Mouse (Mus musculus): Measurements from ENCODE around the gene Tmc5. TPM values are rescaled to one million over a fixed set of nuclear protein-coding genes. Genes with fewer than 3 reads are reported as not detected.

Gene Tmc5
- polyA plus RNA-seq, 1 experiment from 2014 or later: 0.17 TPM

DNA sequence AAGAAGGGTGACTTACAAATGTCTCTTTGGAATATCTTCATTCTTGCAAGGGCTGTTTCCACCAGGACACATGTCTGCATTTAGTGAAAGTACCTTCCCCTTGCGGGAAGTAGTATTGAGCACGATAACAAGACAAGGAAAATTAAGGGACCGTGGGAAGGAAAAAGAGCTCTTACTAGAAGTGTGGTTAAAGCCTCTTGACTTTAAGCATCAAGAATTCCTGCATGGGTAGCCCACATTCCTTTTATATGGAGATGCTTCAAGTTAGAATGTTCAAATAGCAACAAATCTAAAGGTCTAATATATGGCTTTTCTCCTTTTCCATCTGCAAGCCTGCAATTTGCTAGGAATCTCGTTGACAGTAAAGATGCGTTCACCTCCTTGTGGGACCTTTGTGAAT is 109.4 kb downstream of the Tmc5 start:
- no peak overlapping the region for H3K27ac ChIP-seq (ENCODE audit: low read depth, low read length)
- peaks cover 11% of the 10 kb centered on the region for H3K4me1 ChIP-seq (ENCODE audit: control insufficient read depth, insufficient read depth, low read length)
- no peaks in the 10 kb centered on the region for H3K36me3 ChIP-seq (ENCODE audit: control insufficient read depth, insufficient read depth, low read length)
- DNase-seq (ENCODE audit: low spot score): no peak
- no peak overlapping the region for H3K4me3 ChIP-seq (ENCODE audit: low read depth, low read length)
- no peak overlapping the region for H3K4me2 ChIP-seq (ENCODE audit: low read depth)
- no peaks in the 10 kb centered on the region for H3K27me3 ChIP-seq (ENCODE audit: control insufficient read depth, insufficient read depth, low read length)
- ATAC-seq (ENCODE audit: insufficient read depth, low FRiP score, low TSS enrichment): no peak
- H3K9ac ChIP-seq (ENCODE audit: low read length): no peak overlapping the region
- WGBS: 89% methylated on average over 5 of the region's 5 CpGs
- H3K9me3 ChIP-seq (ENCODE audit: control insufficient read depth, low read length): no peaks in the 10 kb centered on the region

DNA sequence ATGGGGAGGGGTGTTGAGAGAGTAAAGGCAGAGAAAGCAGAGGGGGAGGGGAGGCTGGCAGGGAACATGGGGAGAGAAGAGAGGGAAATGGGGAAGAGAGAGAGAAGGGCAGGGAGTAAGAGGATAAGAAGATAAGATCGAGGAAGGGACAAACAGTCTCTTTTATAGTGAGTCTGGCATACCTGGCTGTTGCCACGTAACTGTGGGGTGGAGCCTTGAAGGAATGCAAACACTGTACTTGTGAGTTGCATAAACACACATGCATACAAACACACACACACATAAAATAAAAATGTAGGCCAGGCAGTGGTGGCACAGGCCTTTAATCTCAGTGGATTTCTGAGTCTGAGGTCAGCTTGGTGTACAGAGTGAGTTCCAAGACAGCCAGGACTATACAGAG is 110.1 kb downstream of the Tmc5 start:
- H3K4me2 ChIP-seq (ENCODE audit: low read depth): no peak overlapping the region
- no peaks in the 10 kb centered on the region for H3K9me3 ChIP-seq (ENCODE audit: control insufficient read depth, low read length)
- peaks cover 11% of the 10 kb centered on the region for H3K4me1 ChIP-seq (ENCODE audit: control insufficient read depth, insufficient read depth, low read length)
- ATAC-seq (ENCODE audit: insufficient read depth, low FRiP score, low TSS enrichment): no peak
- H3K27ac ChIP-seq (ENCODE audit: low read depth, low read length): no peak overlapping the region
- no peak for DNase-seq (ENCODE audit: low spot score)
- H3K27me3 ChIP-seq (ENCODE audit: control insufficient read depth, insufficient read depth, low read length): no peaks in the 10 kb centered on the region
- H3K4me3 ChIP-seq (ENCODE audit: low read depth, low read length): no peak overlapping the region
- 90% methylated on average over 2 of the region's 2 CpGs for WGBS
- no peak overlapping the region for H3K9ac ChIP-seq (ENCODE audit: low read length)
- H3K36me3 ChIP-seq (ENCODE audit: control insufficient read depth, insufficient read depth, low read length): no peaks in the 10 kb centered on the region

DNA sequence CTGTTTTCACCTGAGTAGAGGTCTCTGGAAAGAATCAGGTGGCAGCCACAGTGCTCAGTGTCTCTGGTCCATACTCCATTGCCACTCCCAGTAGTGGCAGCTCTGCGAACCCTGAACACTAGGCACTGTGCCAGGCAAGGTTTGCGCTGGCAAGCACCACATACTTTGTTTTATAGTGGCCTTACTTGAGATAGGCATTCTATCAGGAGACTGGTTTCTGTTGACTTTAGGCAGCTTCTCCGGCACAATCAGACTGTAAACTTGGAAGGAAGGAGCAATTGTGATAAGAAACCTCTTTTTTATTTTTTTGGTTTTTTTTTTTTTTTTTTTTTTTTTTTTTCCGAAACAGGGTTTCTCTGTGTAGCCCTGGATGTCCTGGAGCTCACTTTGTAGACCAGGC is 110.9 kb downstream of the Tmc5 start:
- H3K36me3 ChIP-seq (ENCODE audit: control insufficient read depth, insufficient read depth, low read length): no peaks in the 10 kb centered on the region
- DNase-seq (ENCODE audit: low spot score) (no peak), ATAC-seq (ENCODE audit: insufficient read depth, low FRiP score, low TSS enrichment) (no peak)
- no peaks in the 10 kb centered on the region for H3K9me3 ChIP-seq (ENCODE audit: control insufficient read depth, low read length)
- no peak overlapping the region for H3K27ac ChIP-seq (ENCODE audit: low read depth, low read length)
- no peak overlapping the region for H3K9ac ChIP-seq (ENCODE audit: low read length)
- WGBS: 91% methylated on average over 4 of the region's 4 CpGs
- no peak overlapping the region for H3K4me2 ChIP-seq (ENCODE audit: low read depth)
- H3K4me3 ChIP-seq (ENCODE audit: low read depth, low read length): no peak overlapping the region
- H3K27me3 ChIP-seq (ENCODE audit: control insufficient read depth, insufficient read depth, low read length): no peaks in the 10 kb centered on the region
- H3K4me1 ChIP-seq (ENCODE audit: control insufficient read depth, insufficient read depth, low read length): peaks cover 11% of the 10 kb centered on the region

- no peaks in the 10 kb centered on the region; the same call in 1 of the 2 replicates for H3K36me3 ChIP-seq (ENCODE audit: control insufficient read depth, insufficient read depth, low read length)
- H3K27me3 ChIP-seq (ENCODE audit: control insufficient read depth, insufficient read depth, low read length): no peaks in the 10 kb centered on the region
- H3K4me1 ChIP-seq (ENCODE audit: control insufficient read depth, insufficient read depth, low read length): peaks cover 6% of the 10 kb centered on the region; the same call in 1 of the 2 replicates
- no peak overlapping the region for H3K27ac ChIP-seq (ENCODE audit: low read depth, low read length)
- 72% methylated on average over 5 of the region's 5 CpGs for WGBS
- H3K4me2 ChIP-seq (ENCODE audit: low read depth): no peak overlapping the region
- DNase-seq (ENCODE audit: low spot score): no peak
- no peak overlapping the region for H3K9ac ChIP-seq (ENCODE audit: low read length)
- no peak for ATAC-seq (ENCODE audit: insufficient read depth, low FRiP score, low TSS enrichment)
- no peaks in the 10 kb centered on the region for H3K9me3 ChIP-seq (ENCODE audit: control insufficient read depth, low read length)
- no peak overlapping the region for H3K4me3 ChIP-seq (ENCODE audit: low read depth, low read length)
Observed at GRCm38 (mm10) chr7:118710776-118711175, 113.7 kb downstream of the Tmc5 start.

GRCm38 (mm10) chr7:118712228-118713173 is 115.4 kb downstream of the Tmc5 start, which contains the start of gene Ccp110:
Gene Ccp110 (plus strand): TSS chr7:118712552.
- H3K9ac ChIP-seq (ENCODE audit: low read length): peak within 1 kb of the TSS; percentile 77
- H3K27ac ChIP-seq (ENCODE audit: low read depth, low read length): 0 out of 2 replicates have a peak within 1 kb of the TSS, but pooled peaks have one; percentile 44
- peak; percentile 96 for ATAC-seq (ENCODE audit: insufficient read depth, low FRiP score, low TSS enrichment)
- no peaks in the 10 kb centered on the region for H3K9me3 ChIP-seq (ENCODE audit: control insufficient read depth, low read length)
- peak; percentile 95 for DNase-seq (ENCODE audit: low spot score)
- no peaks in the 10 kb centered on the region for H3K27me3 ChIP-seq (ENCODE audit: control insufficient read depth, insufficient read depth, low read length)
- H3K4me2 ChIP-seq (ENCODE audit: low read depth): peak within 1 kb of the TSS; percentile 63
- H3K4me1 ChIP-seq (ENCODE audit: control insufficient read depth, insufficient read depth, low read length): peaks cover 4% of the 10 kb centered on the region; the same call in 1 of the 2 replicates
- H3K36me3 ChIP-seq (ENCODE audit: control insufficient read depth, insufficient read depth, low read length): no peaks in the 10 kb centered on the region; the same call in 1 of the 2 replicates
- WGBS: under 1% methylated on average over 48 of the region's 48 CpGs
- peak within 1 kb of the TSS; percentile 88 for H3K4me3 ChIP-seq (ENCODE audit: low read depth, low read length)

DNA sequence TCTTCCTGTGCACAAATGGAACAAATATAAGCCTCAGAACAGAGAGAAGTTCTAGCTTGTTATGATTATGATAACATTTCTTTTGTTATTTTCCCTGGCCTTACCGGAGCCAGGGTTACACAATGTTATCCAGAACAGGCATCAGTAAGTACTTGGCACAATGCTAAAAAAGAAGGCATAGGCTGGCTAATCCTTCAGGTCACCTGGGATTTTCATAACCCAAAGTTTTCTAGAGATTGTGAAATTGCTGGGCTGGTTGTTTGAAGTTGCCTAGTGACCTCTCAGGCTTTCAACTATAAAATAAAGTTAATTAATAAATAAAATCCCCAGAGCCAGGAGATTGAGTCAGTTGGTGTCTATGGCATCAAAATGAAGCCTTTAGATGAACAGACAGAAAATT is 117.8 kb downstream of the Tmc5 start:
- Histone ChIP-seq H3K4me3 (ENCODE audit: low read depth, low read length) (no peak overlapping the region), H3K27me3 (ENCODE audit: control insufficient read depth, insufficient read depth, low read length) (no peaks in the 10 kb centered on the region), H3K4me2 (ENCODE audit: low read depth) (no peak overlapping the region), H3K27ac (ENCODE audit: low read depth, low read length) (no peak overlapping the region), H3K9me3 (ENCODE audit: control insufficient read depth, low read length) (no peaks in the 10 kb centered on the region), H3K4me1 (ENCODE audit: control insufficient read depth, insufficient read depth, low read length) (peaks cover 4% of the 10 kb centered on the region; the same call in 1 of the 2 replicates), H3K9ac (ENCODE audit: low read length) (no peak overlapping the region), H3K36me3 (ENCODE audit: control insufficient read depth, insufficient read depth, low read length) (no peaks in the 10 kb centered on the region; the same call in 1 of the 2 replicates)
- 96% methylated on average over 1 of the region's 1 CpGs for WGBS
- ATAC-seq (ENCODE audit: insufficient read depth, low FRiP score, low TSS enrichment) (no peak), DNase-seq (ENCODE audit: low spot score) (no peak)

- no peak overlapping the region for H3K9ac ChIP-seq (ENCODE audit: low read length)
- peaks cover 9% of the 10 kb centered on the region for H3K36me3 ChIP-seq (ENCODE audit: control insufficient read depth, insufficient read depth, low read length)
- no peaks in the 10 kb centered on the region for H3K9me3 ChIP-seq (ENCODE audit: control insufficient read depth, low read length)
- H3K27me3 ChIP-seq (ENCODE audit: control insufficient read depth, insufficient read depth, low read length): no peaks in the 10 kb centered on the region
- H3K4me2 ChIP-seq (ENCODE audit: low read depth): no peak overlapping the region
- DNase-seq (ENCODE audit: low spot score) (no peak), ATAC-seq (ENCODE audit: insufficient read depth, low FRiP score, low TSS enrichment) (no peak)
- no peak overlapping the region for H3K27ac ChIP-seq (ENCODE audit: low read depth, low read length)
- peaks cover 4% of the 10 kb centered on the region; the same call in 1 of the 2 replicates for H3K4me1 ChIP-seq (ENCODE audit: control insufficient read depth, insufficient read depth, low read length)
- 96% methylated on average over 4 of the region's 4 CpGs for WGBS
- no peak overlapping the region for H3K4me3 ChIP-seq (ENCODE audit: low read depth, low read length)
Observed at GRCm38 (mm10) chr7:118718066-118718465, 121.0 kb downstream of the Tmc5 start.

DNA sequence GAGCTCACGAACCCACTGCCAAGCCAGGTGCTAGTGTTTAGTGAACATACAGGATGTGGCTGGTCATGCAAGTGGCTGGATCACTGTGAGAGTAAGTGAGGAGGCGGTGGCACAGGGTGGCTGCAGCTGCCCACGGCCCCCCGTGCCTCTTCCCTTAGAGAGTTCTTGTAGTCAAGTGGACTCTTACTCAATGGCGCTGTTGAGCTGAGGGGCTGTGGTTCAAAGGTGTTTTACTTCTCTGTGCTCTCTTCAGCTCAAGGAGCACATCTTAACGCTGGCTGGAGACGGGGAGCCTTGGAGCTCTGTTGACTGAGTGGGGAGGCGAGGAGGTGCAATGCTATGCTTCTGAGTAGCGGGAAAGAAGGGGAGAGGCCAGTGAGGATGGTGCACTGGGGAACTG is 126.8 kb downstream of the Tmc5 start:
- H3K9ac ChIP-seq (ENCODE audit: low read length): no peak overlapping the region
- ATAC-seq (ENCODE audit: insufficient read depth, low FRiP score, low TSS enrichment): no peak
- H3K36me3 ChIP-seq (ENCODE audit: control insufficient read depth, insufficient read depth, low read length): peaks cover 15% of the 10 kb centered on the region
- no peak overlapping the region for H3K4me3 ChIP-seq (ENCODE audit: low read depth, low read length)
- H3K27me3 ChIP-seq (ENCODE audit: control insufficient read depth, insufficient read depth, low read length): no peaks in the 10 kb centered on the region
- no peak overlapping the region for H3K27ac ChIP-seq (ENCODE audit: low read depth, low read length)
- H3K4me1 ChIP-seq (ENCODE audit: control insufficient read depth, insufficient read depth, low read length): no peaks in the 10 kb centered on the region
- WGBS: 95% methylated on average over 9 of the region's 9 CpGs
- no peaks in the 10 kb centered on the region for H3K9me3 ChIP-seq (ENCODE audit: control insufficient read depth, low read length)
- DNase-seq (ENCODE audit: low spot score): no peak
- H3K4me2 ChIP-seq (ENCODE audit: low read depth): no peak overlapping the region

Data from neural tube, embryonic 11.5 days (tissue).